Mouse (Mus musculus) gastrocnemius, adult 2 months (tissue): ENCODE measurements around the gene Tmem210. TPM values are rescaled to one million over a fixed set of nuclear protein-coding genes. Genes with fewer than 3 reads are reported as not detected.

Source experiments
- DNase-seq: peaks from one replicate; pipeline ENCODE4 v3.0.0; 2022
- H3K27ac ChIP-seq: fragments of 200-600 bp; 2 replicates; pipeline ENCODE4 v1.8.1; 2022; ENCODE audit warnings: mild to moderate bottlenecking
- H3K4me3 ChIP-seq: fragments of 200-600 bp; 2 replicates; pipeline ENCODE4 v1.8.1; 2022; ENCODE audit warnings: mild to moderate bottlenecking, moderate library complexity
- CTCF ChIP-seq: fragments of 200-600 bp; IDR thresholded peaks from 2 replicates; pipeline ENCODE4 v1.8.1; 2022; ENCODE audit warnings: antibody characterized with exemption, mild to moderate bottlenecking, moderate library complexity
- intact Hi-C: fragments of 180-260 bp; cut with DNase I; formaldehyde crosslinking; loops from one replicate; pipeline ENCODE4 v1.15.1; 2025
- total RNA-seq, 2 experiments: library from RNA; stranded (reverse); gene quantifications; 2 replicates each; pipeline ENCODE4 v1.2.3; 2021

Gene Tmem210
- total RNA-seq, 2 experiments from 2014 or later = not detected

DNA sequence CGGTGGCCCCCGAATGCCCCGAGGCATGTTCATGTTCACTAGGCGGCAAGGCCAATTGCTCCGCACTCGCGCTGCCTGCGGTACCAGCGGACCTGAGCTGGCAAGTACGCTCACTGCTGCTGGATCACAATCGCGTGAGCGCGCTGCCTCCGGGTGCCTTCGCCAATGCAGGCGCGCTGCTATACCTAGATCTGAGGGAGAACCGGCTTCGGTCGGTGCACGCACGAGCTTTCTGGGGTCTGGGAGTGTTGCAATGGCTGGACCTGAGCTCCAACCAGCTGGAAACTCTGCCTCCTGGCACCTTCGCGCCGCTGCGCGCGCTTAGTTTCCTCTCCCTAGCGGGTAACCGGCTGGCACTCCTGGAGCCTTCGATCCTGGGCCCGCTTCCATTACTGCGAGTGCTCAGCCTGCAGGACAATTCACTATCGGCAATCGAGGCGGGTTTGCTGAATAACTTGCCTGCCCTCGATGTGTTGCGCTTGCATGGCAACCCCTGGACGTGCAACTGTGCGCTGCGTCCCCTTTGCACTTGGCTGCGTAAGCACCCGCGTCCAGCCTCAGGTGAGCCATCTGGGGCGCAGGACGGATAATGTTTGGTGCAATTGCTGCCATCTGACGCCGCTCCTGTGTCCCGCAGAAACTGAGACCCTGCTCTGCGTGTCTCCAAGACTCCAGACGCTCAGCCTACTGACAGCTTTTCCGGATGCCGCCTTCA, 2.3 kb downstream of the Tmem210 start:
- intact Hi-C loops = loop anchor here (5.0 kb wide), 2 partner anchors 63 to 163 kb away; no protein-coding TSS in a partner anchor
- peak overlapping the region; percentile 48; the same call in 1 of the 2 replicates for H3K27ac ChIP-seq
- TF ChIP-seq CTCF = no peak
- peak; percentile 59 for DNase-seq
- H3K4me3 ChIP-seq = peak overlapping the region; percentile 66

DNA sequence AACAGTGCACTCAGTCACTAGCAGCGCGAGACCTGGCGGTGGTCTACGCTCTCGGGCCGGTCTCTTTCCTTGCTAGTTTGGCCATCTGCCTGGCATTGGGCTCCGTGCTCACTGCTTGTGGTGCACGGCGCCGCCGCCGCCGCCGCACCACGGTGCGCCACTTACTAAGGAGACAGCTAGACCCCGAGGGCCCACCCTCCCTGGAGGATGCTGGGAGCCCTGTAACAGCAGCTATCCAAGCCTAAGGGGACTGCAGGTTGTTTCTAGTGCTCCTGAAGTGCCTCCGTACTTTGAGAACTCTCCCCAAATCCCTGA, 2.8 kb downstream of the Tmem210 start:
- intact Hi-C loops = loop anchor here (5.0 kb wide), 2 partner anchors 63 to 163 kb away; no protein-coding TSS in a partner anchor
- Histone ChIP-seq H3K4me3 (peak overlapping the region; percentile 66), H3K27ac (peak overlapping the region; percentile 48; the same call in 1 of the 2 replicates)
- TF ChIP-seq CTCF = no peak
- no peak for DNase-seq

DNA sequence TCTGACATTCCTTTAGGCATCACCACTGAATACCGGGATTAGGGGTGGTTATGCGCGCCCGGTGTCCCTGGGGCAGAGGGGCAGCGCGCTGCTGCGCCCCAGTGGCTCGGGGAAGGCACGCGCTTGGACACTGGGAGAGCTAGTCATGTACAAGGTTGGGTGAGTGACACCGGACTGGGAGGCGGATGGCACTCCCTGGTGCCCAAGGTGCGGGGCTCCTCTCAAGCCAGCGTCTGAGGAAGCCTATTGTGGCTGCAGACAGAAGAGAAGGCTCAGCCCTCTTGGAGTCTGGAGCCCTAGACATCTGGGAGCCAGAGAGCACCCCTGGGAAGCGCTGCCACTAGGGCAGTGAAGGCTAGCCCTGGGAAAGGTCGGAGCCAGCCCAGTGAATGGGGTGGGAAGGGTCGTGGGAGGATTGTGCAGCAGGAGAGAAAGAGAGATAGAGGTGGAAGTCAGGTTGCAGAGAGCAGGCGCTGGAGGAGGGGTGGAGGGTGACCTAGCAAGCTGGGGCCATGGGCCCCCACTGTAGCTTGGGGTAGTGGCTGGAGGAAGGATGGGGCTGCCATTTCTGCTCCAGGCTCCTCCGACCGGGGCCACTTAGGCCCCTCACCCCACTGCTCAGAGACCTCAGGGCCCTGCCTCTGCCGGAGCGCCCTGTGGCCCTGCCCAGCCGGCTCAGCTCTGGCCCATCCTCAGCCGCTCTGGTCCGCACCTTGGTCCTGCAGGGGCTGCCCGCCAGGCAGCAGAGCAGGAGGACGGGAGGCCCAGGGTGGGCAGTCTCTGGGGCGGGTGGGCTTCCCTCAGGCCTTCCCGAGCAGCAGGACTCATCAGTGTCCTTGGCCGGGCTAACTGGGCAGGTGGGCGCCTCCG, 3.5 kb downstream of the Tmem210 start:
- peak overlapping the region; percentile 62; the same call in 1 of the 2 replicates for H3K27ac ChIP-seq
- intact Hi-C loops = loop anchor here (2.0 to 5.0 kb wide), 3 partner anchors 64 to 164 kb away; no protein-coding TSS in a partner anchor
- H3K4me3 ChIP-seq = peak overlapping the region; percentile 66
- peak; percentile 39 for TF ChIP-seq CTCF
- DNase-seq = no peak

DNA sequence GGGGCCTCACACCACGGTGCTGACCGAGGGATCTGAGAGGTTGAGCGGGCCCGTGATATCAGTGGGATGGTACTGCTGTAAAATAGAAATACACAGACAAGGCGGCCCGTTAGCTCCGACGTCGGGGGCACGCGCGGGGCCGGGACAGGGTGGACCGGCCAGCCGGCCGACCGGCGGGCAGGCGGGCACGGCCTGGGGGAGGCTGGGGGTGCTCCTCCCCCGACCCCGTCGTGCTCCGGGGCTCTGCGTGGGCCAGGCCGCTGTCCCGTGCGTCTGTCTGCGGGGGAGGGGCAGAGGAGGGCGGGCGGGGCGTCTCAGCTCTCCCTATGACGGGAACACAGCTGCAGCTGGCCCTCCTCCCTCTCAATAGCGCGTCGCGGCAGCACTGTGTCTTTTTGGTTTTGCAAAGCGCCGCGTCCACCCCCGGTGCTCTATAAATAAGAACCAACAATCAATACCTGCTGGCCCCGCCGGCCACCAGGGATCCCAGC, 4.2 kb downstream of the Tmem210 start:
- no peak for TF ChIP-seq CTCF
- H3K4me3 ChIP-seq = peak overlapping the region; percentile 66
- DNase-seq = peak; percentile 59
- intact Hi-C loops = loop anchor here (2.0 to 5.0 kb wide), 3 partner anchors 65 to 165 kb away; no protein-coding TSS in a partner anchor
- peak overlapping the region; percentile 62 for H3K27ac ChIP-seq

DNA sequence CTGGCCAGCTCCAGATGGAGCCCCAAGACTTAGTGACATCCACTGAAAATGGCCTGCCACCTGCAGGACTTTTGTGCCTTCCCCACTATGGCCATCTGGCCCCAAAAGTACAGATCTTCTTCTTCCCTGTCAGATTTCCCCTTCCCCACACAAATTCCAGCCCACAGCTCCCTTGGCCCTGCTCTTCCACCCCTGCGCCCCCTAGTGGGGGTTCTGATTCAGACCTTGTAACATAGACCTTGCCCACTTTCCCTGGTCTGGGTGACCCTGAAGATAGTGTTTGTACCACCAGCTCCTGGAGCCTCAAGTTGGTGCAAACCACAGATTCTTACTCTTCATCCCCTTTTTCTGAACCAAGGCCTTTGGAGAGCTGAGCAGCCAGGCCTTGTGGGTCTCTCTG, 4.9 kb downstream of the Tmem210 start:
- peak overlapping the region; percentile 62 for H3K27ac ChIP-seq
- peak; percentile 95 for TF ChIP-seq CTCF
- intact Hi-C loops = loop anchor here (2.0 to 5.0 kb wide), 3 partner anchors 66 to 166 kb away; no protein-coding TSS in a partner anchor
- H3K4me3 ChIP-seq = peak overlapping the region; percentile 66
- DNase-seq = peak; percentile 85

DNA sequence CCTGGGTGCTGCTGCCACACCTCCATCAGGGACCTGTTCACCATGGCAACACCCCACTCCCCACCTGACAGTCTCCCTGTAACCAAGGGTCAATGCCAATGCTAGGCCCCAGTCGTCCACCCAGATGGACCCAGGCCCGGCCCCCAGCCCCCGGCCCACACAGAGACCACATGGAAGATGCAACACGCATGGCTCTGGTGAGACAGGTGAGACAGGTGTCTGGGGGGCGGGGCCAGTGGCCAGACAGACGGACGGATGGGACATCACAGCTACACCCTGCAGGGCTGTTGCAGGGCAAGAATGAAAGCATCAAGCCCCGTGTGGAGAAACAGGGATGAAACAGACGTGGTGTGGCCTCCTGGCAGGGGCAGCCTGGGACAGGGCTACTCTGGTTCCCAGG, 5.8 kb downstream of the Tmem210 start:
- DNase-seq = no peak
- intact Hi-C loops = loop anchor here (2.0 to 5.0 kb wide), 3 partner anchors 66 to 166 kb away; no protein-coding TSS in a partner anchor
- no peak for TF ChIP-seq CTCF
- H3K4me3 ChIP-seq = no peak overlapping the region
- no peak overlapping the region for H3K27ac ChIP-seq

DNA sequence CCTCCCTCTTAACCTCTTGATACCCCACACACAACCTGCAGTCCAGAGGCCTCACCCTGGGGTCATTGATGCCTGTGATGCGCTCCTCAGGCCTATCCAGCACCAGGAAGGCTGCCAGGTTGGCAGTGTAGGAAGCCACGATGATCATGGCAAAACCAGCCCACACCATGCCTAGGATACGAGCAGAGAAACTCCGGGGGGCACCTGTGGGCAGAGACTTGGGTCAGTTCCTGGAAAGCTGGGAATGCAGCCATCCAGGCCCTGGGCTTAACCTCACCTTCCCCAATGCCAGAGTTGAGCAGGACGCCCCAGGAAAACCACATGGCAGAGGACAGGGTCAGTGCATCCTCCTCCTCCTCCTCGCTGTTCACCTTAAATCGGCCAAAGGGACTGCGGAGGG, 9.1 kb downstream of the Tmem210 start:
- no peak for DNase-seq
- TF ChIP-seq CTCF = no peak
- Histone ChIP-seq H3K4me3 (no peak overlapping the region), H3K27ac (no peak overlapping the region)
- intact Hi-C loops = no loop called here

DNA sequence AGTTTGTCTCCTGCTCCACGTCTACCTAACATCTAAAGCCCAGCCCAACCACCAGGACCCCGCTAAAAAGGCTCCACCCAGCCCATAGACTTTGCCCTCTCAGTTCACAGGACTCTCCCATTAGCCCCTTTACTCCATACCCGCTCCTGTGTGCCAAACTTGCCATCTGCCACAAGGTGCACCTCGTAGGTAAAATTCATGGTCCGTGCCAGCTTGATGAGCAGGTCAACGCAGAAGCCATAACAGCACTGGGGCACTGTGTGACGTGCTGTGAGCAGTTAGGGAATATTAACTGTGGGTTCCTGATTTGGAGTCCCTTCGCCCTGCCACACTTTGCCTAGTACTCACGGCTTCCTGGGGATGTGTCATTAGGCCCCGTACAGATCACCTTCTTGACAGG, 10.1 kb downstream of the Tmem210 start:
- intact Hi-C loops = no loop called here

DNA sequence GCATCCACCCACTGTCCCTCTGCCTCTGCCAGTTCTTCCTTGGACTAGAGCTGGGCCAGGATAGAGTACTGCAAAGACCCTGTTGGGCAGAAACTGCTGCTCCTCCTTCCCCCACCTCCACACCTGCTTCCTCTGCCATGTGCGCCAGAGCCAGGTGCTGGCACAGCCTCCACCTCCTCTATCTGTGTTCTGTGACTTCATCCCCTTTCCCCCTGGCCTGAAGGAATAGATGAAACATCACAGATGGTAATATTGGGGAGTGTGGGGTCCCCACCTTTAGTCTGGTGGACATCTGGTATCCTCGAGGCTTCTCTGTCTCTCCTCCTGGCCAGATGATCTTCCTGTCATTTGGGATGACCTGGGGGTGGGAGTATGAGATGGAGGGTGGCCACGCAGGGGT, 15.5 kb downstream of the Tmem210 start:
- intact Hi-C loops = no loop called here
- Histone ChIP-seq H3K4me3 (no peak overlapping the region), H3K27ac (no peak overlapping the region)
- no peak for TF ChIP-seq CTCF
- DNase-seq = no peak

More for the DNA sequence above, 10.1 kb downstream of the Tmem210 start:
- no peak overlapping the region for H3K4me3 ChIP-seq
- H3K27ac ChIP-seq = no peak overlapping the region
- TF ChIP-seq CTCF = no peak
- no peak for DNase-seq

DNA sequence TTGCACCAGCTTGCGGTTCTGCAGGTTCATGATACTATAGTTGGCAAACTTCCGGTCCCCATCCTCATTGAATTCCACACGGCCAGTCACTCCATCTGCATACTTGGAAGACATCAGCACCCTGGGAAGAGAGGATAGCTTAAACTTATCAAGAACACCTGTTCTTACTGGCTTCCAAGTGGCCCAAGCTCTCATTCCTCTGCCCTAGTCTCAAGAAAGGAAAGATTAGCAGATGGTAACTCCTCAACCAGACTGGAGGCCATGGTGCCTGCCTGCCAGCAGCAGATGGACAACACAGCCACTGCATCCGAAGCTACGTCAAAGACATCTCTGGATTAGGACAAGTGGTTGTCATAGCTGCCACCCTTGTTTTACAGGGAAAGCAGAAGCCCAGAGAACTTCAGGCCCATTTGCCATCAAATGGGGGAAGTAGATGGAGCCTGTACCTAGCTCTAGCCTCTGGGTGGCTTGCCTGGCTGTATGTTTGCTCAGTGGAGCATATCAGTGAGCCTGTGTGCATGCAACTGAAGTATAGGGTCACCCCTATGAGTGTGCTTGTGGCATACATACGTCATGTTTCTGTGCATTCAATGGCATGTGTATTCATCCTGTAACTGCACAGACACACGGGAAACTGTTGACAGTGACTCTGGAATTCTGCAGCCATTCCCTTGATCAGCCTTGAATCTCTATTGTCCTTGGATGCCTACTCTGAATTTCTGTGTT, 16.1 kb downstream of the Tmem210 start:
- Histone ChIP-seq H3K27ac (no peak overlapping the region), H3K4me3 (no peak overlapping the region)
- intact Hi-C loops = no loop called here
- DNase-seq = no peak
- TF ChIP-seq CTCF = no peak

DNA sequence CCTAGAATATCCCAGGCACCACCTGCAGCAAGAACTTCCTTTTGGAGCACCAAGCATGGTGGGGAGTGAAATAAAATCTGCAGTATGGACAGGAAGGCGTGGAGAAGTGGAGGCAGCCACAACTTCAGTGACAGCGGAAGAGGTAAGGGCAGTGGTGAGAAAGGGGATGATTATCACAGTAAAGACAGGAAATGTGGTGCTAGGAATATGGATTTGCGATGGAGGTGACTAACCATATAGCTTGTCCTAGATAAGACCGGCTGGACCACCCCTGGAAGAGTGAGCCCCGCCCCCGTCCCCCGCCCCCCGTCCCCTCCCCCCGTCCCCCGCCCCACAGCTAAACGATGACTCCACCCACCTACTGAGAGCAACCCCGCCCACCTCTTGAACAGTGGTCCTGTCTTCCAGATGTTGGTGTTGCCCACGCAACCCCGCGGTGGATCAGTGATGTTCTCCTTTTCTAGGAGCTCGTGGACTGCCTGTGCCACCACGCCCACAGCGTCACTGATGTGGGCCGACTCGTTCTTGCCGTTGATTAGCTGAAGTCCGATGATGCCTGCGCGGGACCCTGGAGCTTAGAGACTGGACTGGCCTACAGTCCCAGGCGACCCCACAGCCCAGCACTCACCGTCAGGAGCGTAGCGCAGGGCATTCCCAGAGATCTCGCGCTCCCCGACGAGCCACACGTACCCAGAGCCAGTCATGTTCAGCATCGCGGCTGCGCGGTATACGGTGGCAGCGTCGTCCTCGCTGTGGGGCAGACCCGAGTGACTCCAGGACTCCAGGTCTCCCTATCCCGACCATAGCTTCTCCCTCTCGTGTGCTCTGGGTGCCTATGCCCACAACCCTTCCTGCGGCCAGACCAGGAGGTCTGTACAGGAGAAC, 17.0 kb downstream of the Tmem210 start:
- peak overlapping the region; percentile 68 for H3K4me3 ChIP-seq
- no peak for DNase-seq
- intact Hi-C loops = no loop called here
- TF ChIP-seq CTCF = no peak
- no peak overlapping the region for H3K27ac ChIP-seq
